Mouse (Mus musculus) frontal cortex, postnatal 10 days (tissue): ENCODE measurements around the gene Ms4a6d.
"Not testable (repeated sequence)": the region's sequence is repeated elsewhere in the genome, so short reads cannot be mapped to it uniquely, and the experiment has no call there.

Experiments
- DNase-seq, 2 experiments: peaks; one replicate each; pipeline ENCODE4 v3.0.0; 2022; ENCODE audit warnings: low spot score in 2 of 2, mixed read lengths in 1 of 2

Ms4a6d gene

DNA sequence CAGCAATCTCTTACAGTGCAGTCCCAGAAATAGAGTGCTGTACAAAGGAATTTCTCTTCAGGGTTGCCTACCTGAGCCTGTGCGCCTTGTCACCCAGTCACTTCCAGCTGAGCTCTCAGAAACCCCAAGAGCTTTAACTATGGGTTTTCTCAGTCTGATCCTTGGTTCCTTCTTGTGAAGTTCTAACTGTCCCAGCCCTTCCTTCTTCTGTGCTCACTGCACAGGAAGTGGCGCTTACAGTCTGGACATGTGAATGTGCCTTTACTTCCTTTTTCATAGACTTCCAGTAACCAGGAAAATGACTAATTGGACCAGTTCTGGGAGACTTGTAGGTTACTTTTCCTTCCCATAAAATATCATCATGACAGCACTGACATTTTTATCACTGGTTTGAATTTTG lies at the start of gene Ms4a6d:
Ms4a6d (minus strand) TSS at position 247 of the 400 bp plus-strand sequence.
- DNase-seq: no peak

DNA sequence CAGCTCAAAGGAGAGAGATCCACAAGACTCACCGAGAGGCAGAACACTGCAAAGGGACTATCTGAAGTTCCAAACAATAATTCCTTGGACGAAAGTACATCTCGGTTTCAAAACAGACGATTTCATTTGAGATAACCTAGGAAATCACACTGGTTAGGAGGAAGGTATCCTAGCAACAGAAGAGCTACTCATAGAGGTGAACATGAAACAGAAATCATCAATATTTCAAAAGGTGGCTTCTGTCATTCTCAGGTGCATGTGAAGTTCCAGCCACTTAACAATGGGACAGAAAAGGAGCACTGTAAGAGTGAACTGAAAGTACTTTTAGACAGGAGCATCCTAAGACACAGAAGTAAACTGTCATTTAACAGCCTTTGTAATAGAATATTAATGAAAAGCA lies 44.9 kb upstream of the Ms4a6d start:
- DNase-seq: no peak

DNA sequence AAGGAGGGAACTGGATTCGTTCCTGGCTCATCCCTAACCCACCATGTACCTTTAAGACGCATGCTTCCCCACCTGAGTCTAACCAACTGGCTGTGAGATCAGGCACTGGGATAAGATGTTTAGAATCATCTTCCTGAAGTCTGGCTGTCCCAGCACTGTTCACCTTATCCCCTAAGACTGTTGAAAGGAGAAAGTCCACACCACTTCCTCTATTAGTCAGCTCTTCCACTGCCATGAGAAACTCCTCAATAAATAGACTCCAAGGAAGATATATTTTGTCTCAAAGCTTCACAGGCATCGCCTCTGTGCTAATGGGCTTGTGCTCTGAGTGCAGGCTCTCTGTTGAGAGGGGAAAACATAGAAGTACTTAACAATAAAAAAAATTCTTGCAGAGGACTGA lies 41.5 kb upstream of the Ms4a6d start:
- DNase-seq: no peak

DNA sequence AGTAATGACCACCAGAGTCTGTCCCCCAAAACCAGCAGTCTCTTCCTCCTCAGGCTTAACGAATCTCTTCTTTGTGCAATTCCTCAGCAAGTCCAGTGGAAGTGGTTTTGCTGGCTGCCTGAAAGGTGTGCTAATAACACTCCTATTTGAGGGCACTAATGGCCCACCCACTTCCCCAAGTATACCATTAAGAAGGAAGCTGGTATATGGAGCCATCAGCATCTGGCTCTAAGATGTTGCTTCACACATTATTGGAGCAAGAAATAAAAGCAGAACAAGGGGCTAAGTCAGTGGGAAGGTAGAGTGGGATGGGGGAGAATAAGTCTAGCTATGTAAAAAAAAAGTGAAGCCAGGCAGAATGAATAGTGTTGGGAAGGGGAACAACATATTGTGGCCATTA lies 36.1 kb upstream of the Ms4a6d start, which contains the start of gene Ms4a3:
Ms4a3 (minus strand) TSS at position 120 of the 400 bp plus-strand sequence.
- no peak for DNase-seq

DNA sequence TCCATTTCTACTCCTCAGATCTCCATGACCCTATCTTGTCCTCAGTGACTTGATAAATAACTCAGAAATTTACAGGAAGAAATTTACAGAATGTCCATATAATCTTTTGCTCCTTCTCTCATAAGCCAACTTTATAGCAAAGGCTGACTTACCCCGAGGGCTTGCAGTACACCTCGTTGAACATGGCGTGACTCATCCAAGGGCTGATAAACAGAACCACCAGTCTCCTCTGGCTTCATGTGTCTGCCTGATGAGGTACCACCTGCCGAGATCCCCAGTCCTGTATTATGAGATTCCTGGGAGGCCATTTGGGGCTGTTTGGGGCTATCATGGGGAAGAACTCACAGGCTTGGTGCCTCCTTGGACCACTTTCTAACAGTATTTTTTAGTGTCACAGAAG lies 34.4 kb upstream of the Ms4a6d start:
- DNase-seq: no peak

DNA sequence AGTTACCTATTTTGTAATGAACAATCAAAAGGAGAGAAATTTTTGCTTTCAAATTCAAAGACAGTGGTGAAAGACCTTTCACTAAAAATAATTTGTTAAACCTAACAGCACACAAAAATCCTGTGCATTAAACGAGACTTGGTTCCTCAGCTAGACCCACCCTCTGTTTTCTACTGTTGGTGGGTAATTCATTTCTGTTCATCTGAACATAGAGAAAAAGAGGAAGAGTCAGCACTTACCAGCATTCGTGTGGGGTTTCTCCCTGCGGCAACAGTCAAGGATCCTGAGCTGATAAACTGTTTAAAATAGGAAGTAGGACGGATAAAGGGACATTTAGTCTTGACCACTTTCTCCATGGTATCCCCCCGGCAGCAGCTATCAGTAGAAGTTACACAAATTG lies 30.9 kb upstream of the Ms4a6d start:
- DNase-seq: no peak

DNA sequence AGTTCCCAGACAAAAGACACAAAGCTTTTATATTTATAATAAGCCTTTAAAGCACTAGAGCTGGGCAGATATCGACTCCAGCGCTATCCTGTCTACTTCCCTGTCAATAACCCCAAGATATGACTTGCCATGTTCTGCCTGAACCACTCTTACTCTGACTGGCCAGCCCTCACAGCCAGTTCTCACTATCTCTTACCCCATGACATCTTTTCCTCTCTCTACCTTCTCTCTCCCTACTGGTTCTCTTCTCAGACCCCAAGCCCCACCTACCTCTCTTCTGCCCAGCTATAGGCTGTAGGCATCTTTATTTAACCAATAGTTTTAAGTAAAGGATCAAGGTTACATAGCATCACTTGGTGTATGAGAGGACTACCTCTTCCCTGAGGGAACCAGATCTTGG lies 29.7 kb upstream of the Ms4a6d start:
- no peak for DNase-seq

DNA sequence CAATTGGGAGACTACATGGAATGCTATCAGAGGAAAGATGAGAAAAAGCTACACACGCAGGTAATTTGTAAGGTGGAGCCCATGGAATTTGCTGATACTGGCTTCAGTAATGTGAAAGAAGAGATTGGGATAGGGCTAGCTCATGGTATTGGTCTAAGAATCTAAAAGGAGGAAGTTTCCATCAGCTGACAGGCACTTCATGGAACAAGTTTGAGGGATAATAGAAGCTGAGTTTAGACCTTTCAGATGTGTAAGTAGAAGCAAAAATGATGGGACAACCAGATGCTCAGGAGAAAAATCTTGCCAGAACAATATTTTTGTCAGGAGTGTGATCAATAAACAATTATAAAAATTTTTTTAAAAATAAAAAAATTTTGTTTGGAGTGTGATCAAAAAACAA lies 29.1 kb upstream of the Ms4a6d start:
- no peak for DNase-seq

DNA sequence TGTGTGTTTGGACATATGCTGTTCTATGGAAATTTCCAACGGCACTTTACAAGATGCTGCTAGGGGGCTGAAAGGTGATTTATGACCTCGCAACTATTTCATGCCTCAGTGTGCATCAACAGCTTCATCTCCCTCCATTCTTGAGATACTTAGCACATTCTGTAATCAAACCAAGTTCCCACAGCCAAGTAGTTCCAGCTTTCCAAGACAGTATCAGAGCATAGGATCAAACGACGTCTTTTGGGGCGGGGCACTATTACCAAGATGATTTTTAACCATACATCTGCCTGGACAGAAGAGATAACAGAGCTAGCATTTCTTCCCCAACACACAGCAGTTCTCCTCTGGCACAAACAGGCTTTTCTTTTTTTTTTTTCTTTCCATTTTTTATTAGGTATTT lies 20.6 kb upstream of the Ms4a6d start:
- DNase-seq: no peak

DNA sequence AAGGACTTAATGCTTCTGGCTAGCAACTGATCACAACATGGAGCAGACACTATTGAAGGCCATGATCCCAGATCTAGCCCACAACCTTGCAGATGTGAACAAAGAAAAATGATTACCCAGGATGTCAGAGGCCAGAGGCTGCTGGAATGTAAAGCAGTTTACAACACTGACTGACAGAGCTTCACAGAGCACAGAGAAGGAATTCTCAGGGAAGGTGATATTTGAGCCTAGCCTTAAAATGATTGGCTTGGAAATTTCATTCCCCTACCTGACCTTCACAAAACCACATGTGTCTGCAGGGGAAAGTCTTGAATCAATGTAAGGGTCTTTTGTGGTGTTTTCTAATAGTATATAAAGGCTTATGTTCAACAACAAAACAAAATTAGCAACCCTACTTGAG lies 20.2 kb upstream of the Ms4a6d start:
- no peak for DNase-seq

DNA sequence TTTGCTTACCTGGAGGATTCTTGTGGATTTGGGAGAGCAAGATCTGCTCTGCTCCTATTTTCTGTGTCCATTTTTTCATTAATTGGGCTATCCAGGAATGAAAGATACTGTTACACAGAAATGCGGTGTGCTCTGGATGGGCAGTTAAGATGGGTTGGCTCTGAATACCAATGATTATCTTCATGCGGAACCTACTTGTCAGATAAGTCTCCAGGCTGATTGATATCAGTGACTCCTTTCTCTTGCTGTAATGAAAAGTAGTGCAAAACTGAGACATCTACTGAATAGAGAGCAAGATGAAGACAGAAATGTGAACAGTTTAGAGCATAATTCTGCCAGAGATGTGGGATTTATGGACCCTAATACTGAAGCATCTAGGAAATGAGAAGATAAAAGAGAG lies 18.9 kb upstream of the Ms4a6d start, which contains the start of gene Ms4a2:
Ms4a2 (minus strand) TSS at position 169 of the 400 bp plus-strand sequence.
- DNase-seq: no peak

DNA sequence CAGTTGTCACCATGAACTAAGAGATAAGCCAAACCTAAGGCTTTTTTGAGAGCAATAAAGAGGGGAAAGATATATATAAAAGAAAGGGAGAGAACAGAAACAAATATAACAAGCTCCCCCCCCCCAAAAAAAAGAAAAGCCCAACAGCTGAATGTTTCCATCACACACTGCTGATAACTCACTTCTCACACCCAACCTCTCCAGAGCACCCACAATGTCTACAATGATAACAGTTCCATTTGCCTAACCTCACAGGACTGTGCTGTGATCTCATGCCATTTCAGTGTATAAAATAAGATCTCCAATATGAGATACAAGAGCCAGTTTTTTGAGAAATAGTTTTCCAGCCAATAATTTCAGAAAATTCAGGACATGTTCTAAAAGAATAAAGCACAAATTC lies 13.3 kb upstream of the Ms4a6d start:
- no peak for DNase-seq

DNA sequence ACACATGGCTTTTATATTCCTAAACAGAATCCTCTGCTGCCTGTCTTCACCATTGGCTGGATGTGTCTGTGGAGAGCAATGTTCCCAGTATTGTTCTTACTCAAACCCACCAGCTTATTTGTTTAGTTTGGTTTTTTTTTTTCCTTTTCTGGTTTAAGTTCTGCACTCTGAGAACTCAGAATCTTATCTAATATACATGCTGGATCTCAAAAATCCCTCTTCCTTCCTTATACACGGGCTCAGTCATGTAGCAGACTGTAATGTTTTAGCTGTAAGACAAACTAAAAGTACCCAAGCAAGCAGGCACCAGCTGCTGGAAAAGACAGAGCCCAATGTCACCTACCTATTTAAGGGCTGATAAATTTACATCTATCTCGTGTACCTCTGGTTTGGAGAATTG lies 10.2 kb upstream of the Ms4a6d start:
- no peak for DNase-seq

DNA sequence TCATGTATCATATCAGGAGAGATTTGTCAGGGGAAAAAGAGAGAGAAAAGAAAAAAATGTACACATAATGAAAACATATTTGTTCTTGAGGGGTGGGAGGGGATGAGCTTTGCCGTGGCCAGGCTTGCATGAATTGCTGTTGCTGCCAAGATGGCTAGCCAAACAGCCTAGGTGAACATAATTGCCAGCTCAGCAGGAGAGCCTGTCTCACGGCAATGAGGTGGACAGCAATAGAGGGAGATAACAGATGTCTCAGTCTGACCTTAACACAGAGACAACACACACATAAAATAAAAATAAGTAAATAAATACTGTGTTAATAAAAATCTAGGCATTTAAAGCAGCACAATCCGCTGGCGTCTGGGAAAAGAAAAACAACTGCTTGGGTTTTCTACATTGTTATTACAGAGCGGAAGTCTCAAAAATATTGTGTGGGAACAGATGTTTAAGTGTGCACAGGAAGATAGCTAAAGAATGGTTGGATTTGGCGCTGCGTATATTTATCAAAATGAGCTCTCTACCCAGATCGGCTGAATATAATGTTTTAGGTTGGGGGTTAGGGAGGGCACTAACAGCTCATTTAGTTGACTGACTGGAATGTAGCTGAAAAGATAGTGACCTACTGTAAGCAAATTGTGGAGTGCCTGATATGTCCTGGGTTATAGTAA lies 9.3 kb upstream of the Ms4a6d start:
- DNase-seq: no peak

DNA sequence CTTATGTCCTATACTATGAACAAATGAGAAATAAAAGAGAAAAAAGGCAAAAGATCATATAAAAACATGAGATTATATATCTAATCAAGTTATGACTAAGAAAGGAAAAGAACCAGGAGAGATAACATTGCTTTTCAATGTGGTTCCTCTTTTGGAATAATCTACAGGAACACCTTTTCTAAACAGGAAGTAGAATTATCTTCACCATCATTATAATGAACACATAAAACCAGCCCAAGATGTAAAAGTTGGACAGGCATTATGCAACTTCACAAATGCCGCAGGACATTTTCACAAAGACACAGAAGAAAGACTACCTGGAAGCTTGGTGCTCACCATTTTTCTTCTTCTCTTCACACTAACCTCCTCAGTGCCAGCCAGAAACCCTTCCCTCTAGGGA lies 8.4 kb upstream of the Ms4a6d start:
- DNase-seq: no peak

DNA sequence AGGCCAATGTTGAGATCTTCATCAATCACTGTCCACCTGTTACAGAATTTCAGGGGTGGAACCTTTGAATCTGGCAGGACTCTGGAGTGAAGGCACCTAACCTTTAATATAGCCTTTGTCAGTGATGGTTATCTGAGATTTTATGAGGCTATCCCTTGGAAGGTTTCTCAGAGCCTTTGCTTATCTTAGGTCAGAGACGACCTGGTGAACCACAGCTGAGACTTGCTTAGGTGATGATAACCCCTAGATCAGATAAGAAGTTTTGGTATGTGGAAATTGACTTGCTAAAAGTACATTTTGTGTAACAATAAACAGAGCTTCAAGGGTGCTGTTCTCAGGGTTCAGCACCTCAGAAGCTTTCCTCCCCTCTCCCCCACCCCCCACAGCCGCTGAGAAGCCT lies 7.6 kb upstream of the Ms4a6d start:
- no peak for DNase-seq

DNA sequence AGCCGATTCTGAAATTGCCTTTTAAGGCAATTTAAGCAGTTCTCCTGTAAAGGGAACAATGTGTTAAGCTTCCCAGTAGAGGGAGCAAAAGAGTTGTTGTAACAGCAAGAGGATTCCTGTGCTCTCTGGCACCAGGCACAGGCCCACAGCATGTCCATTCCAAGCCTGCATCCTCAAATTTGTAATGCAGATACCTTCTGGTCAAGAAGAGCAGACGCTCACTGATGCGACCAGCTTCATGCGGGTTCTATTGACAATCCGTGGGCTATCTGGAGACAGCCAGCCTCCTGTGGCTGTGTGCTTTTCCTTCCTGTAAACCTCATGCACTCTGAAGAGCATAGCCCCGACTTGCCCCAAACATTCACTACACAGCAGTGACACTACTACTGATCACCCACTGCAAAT lies 6.9 kb upstream of the Ms4a6d start:
- DNase-seq: peak in 1 of 2 experiments; percentile 12

DNA sequence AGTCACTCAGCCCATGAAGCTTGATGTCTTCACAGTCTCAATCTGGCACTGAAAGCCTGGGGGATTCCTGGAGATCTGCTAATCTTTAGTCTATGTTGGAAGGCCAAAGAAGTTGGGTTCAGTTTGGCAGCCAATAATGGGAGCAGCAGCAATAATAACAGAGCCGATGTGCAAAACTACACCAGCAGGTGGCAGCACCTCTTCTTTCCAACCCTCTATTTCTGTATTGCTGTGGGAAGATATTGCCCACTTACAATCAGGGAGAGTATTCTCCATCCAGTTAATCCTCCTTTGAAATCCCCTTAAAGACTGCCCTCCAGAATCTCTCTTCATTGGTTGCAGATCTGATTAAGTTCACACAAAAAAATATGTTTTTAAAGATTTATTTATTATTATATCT lies 3.5 kb upstream of the Ms4a6d start:
- DNase-seq: no peak

DNA sequence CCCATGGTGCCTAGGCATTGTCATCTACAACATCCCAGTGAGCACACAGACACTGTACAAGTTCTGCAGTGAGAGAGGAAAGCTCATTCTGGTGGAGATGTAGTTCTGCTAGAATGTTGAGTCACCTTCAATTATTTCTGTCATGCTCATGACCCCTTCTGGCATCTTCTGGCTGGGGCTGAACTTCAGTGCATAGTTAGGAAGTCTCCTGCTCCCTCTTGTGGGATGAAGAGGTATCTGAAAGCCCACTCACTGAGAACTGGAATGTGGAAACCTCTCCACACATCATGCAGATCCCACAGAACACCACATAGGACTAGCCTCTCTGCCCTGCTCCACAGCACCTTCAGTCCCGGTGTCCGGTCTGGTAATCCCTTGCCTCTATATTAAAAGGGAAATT lies 2.6 kb downstream of the Ms4a6d start:
- DNase-seq: peak in 1 of 2 experiments; percentile 14

DNA sequence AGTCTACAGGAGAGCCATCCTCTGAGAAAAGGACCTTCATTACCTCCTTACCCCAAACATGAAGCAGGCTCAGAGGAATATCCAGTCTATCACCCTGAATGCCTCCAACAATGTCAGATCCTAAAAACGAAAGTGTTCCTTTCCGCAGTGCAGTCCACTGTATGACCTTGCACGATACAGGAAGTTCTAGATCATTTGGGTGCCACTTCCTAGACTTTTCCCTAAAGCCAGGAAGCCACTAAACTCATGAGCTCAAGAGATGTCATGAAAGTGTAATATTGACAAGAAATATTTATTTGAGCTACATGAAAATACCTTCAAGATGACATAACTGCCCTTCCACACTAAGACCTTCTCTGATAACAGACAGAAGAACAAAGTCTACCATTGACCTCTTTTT lies 3.3 kb downstream of the Ms4a6d start:
- no peak for DNase-seq

DNA sequence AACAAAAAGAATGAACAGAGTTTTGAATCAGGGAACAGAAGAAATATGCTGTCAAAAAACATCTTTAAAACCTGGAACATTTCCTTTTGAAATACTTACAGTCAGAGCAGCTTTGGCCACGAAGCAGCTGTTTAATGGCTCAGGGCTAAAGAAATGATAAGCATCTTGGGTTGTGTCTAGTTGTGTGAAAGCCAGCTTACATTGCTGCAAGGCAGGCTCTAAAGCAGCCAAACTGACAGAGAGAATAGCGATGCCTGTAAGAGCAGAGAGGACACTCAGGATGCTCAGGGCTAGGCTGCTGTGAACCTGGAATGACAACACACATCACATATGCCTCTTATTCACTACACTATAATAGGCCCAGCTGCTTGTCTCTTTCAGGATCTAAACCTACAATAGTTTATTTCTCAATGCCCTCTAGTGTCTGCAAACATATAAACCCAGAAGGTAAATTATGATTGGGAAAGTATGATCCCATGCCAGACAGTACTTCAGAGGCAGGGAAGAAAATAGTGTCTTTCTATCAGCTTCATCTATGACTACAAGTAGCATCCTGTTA lies 14.7 kb downstream of the Ms4a6d start:
- DNase-seq: no peak

DNA sequence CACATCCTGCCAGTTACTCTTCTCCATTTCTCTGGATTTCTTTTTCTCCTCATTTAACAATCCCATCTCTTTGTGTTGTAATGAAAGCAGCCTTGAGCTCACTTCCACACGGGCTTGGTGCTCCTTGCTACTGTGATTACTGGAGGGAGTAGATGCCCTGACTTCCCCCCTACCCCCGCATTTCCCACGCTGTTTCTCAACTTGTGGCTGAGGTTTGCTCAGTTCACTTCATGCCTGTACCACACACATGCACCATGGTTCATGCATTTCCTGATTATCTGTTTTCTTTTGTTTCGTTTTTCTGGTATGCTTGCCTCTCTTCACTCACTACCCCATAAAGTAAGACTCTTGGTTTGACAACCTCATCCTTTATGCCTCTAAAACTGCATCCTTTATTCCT lies 15.4 kb downstream of the Ms4a6d start:
- no peak for DNase-seq

DNA sequence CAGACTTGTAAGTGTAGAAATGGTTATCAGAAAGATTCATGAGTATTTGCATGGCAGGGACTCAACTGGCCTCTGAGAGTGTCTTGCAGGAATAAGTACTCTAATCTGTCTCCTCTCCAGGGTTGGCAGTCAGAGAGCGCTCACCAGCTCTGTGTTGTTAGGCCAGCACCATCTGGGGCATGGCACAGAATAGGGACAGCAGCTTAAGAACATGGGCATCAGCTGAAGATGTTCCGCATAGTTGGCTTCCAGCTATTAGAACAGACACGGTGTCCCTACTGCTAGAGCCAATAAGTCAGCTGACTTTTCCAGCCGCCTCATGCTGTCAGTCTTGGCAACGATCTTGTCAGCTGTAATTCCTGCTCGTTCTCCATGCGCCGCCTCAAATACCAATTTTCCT lies 29.7 kb downstream of the Ms4a6d start:
- no peak for DNase-seq

DNA sequence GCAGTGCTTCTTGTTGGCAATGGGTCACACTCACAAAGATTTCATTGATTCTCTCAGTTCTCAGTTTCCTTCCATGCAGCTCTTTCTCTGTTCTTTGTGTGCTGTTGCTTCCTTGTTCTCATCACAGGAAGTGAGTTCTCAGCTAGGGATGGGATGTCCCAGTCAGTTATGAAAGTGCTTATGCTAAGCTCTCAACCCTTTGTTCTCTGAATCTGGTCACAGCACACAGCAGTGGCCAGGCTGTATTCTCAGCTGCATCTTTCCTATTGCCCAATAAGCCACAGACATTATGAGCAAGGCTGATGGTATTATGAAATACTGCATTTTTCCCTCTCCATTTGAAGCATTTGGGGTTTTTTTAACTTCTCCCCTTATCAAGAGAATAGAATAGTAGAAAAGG lies 45.1 kb downstream of the Ms4a6d start:
- DNase-seq: not testable (repeated sequence)
